ENCODE assay signal across 13 mouse cellular contexts in the genomic region with DNA sequence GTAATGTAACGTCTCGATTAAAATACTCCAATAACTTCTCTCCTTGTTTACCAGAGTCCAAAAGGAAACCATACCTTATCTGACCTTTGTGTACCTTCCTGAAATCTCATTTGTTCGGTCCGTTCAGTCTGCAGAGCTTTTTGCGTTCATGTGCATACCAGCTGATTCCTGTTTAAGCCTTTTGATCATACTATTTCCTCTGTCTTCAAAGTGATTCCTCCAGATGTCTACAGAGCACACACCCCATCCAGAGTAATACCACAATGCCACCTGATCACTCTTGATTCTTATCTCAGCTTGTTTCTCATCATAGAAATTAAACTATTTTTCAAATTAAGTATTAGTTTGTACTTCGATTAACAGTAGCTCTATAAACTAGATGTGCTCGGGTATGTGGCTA.
"Had no signal": no experiment of that assay in that cellular context is flagged by ENCODE, and none has a peak within 500 bp of the region (broad histone marks: within the 10 kb centered on the region; RNA-seq: fewer than 3 reads in every experiment).

No protein-coding gene starts in this region.

- DNase-seq: kidney, adult 18-20 months; kidney, adult 9 months; kidney, postnatal 14 days; kidney, postnatal 4 days; layer of hippocampus, adult 9-11 months; liver, embryonic 13.5 days; lung, adult 2 months; lung, postnatal 36 days; midbrain, embryonic 14.5 days had no signal

- H3K27me3 ChIP-seq: liver, embryonic 13.5 days; megakaryocyte, embryonic 14.5 days; neural tube, embryonic 12.5 days; neural tube, embryonic 15.5 days had no signal

- ATAC-seq: intestine, embryonic 16.5 days had no signal

- H3K27ac ChIP-seq: liver, embryonic 13.5 days; neural tube, embryonic 12.5 days; neural tube, embryonic 15.5 days had no signal

- H3K36me3 ChIP-seq: liver, embryonic 13.5 days; neural tube, embryonic 12.5 days; neural tube, embryonic 15.5 days had no signal

- H3K4me3 ChIP-seq: liver, embryonic 13.5 days; megakaryocyte, embryonic 14.5 days; neural tube, embryonic 12.5 days; neural tube, embryonic 15.5 days had no signal

- H3K4me1 ChIP-seq: liver, embryonic 13.5 days; megakaryocyte, embryonic 14.5 days; neural tube, embryonic 12.5 days; neural tube, embryonic 15.5 days had no signal
